Mouse (Mus musculus) kidney, embryonic 16.5 days (tissue): ENCODE measurements at regions not wholly inside any gene's neighbourhood (a gene's known extent, or its start where the extent isn't known, plus 50 kb on each side); places are given as distances from the start of the nearest gene placed in this dataset.

Experiments
- ATAC-seq: fragments of 200-750 bp; cut with Nextera tagmentation; 2 replicates; pipeline ENCODE4 v1.8.0; 2017; ENCODE audit warnings: moderate TSS enrichment; ENCODE audit not compliant: low FRiP score, low TSS enrichment
- H3K27ac ChIP-seq: fragments of 300-500 bp; sonication (generic); 2 replicates; pipeline ENCODE4 v1.5.1; 2014; ENCODE audit warnings: low read length
- H3K27me3 ChIP-seq: fragments of 300-500 bp; sonication (generic); 2 replicates; pipeline ENCODE4 v1.6.1; 2014; ENCODE audit warnings: low read length, control low read depth, mixed read lengths; ENCODE audit not compliant: insufficient read depth
- H3K36me3 ChIP-seq: fragments of 300-500 bp; sonication (generic); 2 replicates; pipeline ENCODE4 v1.6.1; 2014; ENCODE audit warnings: low read length, control low read depth, mixed read lengths; ENCODE audit not compliant: insufficient read depth
- H3K4me1 ChIP-seq: fragments of 300-500 bp; sonication (generic); 2 replicates; pipeline ENCODE4 v1.6.1; 2014; ENCODE audit warnings: low read length, control low read depth, mixed read lengths; ENCODE audit not compliant: insufficient read depth
- H3K4me2 ChIP-seq: fragments of 300-500 bp; sonication (generic); replicated peaks from 2 replicates; pipeline ENCODE4 v1.6.1; 2014; ENCODE audit warnings: low read depth, low read length
- H3K4me3 ChIP-seq: fragments of 300-500 bp; sonication (generic); 2 replicates; pipeline ENCODE4 v1.5.1; 2014; ENCODE audit warnings: mild to moderate bottlenecking, low read length
- H3K9ac ChIP-seq: fragments of 300-500 bp; sonication (generic); replicated peaks from 2 replicates; pipeline ENCODE4 v1.6.1; 2014; ENCODE audit warnings: low read length
- H3K9me3 ChIP-seq: fragments of 300-500 bp; sonication (generic); 2 replicates; pipeline ENCODE4 v1.6.1; 2016; ENCODE audit warnings: low read length, control low read depth
- WGBS: fragments of 180-500 bp; shearing (Covaris S2); extraction: QIAGEN DNeasy Blood & Tissue Kit; methylation state at CpG from one replicate; pipeline ENCODE4 v1.1.7; 2014; 5-methylcytosine and 5-hydroxymethylcytosine counted together

- ATAC-seq: no peak
- WGBS: 45% methylated on average over 1 of the region's 1 CpGs
- Histone ChIP-seq H3K4me3 (no peak overlapping the region), H3K27ac (no peak overlapping the region), H3K9ac (no peak overlapping the region), H3K9me3 (no peaks in the 10 kb centered on the region), H3K4me1 (no peaks in the 10 kb centered on the region), H3K27me3 (no peaks in the 10 kb centered on the region), H3K36me3 (no peaks in the 10 kb centered on the region), H3K4me2 (no peak overlapping the region)
Measured at GRCm38 (mm10) chr6:33117877-33118276, 57.8 kb upstream of the Chchd3 start.

GRCm38 (mm10) chr6:33120581-33120980 lies 60.5 kb upstream of the Chchd3 start:
- Histone ChIP-seq H3K4me1 (no peaks in the 10 kb centered on the region), H3K4me3 (no peak overlapping the region), H3K36me3 (no peaks in the 10 kb centered on the region), H3K4me2 (no peak overlapping the region), H3K27me3 (no peaks in the 10 kb centered on the region), H3K27ac (no peak overlapping the region), H3K9ac (no peak overlapping the region), H3K9me3 (no peaks in the 10 kb centered on the region)
- ATAC-seq: no peak

- Histone ChIP-seq H3K9ac (no peak overlapping the region), H3K4me1 (no peaks in the 10 kb centered on the region), H3K4me3 (no peak overlapping the region), H3K4me2 (no peak overlapping the region), H3K36me3 (no peaks in the 10 kb centered on the region), H3K27me3 (no peaks in the 10 kb centered on the region), H3K9me3 (no peaks in the 10 kb centered on the region), H3K27ac (no peak overlapping the region)
- 5% methylated on average over 8 of the region's 8 CpGs for WGBS
- peak; percentile 70; the same call in 1 of the 2 replicates for ATAC-seq
Measured at GRCm38 (mm10) chr6:33126574-33126973, 66.5 kb upstream of the Chchd3 start.

- H3K27me3 ChIP-seq: no peaks in the 10 kb centered on the region
- WGBS: 84% methylated on average over 7 of the region's 7 CpGs
- no peaks in the 10 kb centered on the region for H3K4me1 ChIP-seq
- H3K36me3 ChIP-seq: no peaks in the 10 kb centered on the region
- H3K4me3 ChIP-seq: no peak overlapping the region
- ATAC-seq: no peak
- no peak overlapping the region for H3K4me2 ChIP-seq
- no peak overlapping the region for H3K27ac ChIP-seq
- H3K9me3 ChIP-seq: no peaks in the 10 kb centered on the region
- no peak overlapping the region for H3K9ac ChIP-seq
Measured at GRCm38 (mm10) chr6:33136906-33137305, 76.8 kb upstream of the Chchd3 start.

- no peaks in the 10 kb centered on the region for H3K27me3 ChIP-seq
- no peaks in the 10 kb centered on the region for H3K4me1 ChIP-seq
- H3K4me3 ChIP-seq: no peak overlapping the region
- no peaks in the 10 kb centered on the region for H3K36me3 ChIP-seq
- WGBS: 36% methylated on average over 8 of the region's 8 CpGs
- H3K27ac ChIP-seq: no peak overlapping the region
- H3K9ac ChIP-seq: no peak overlapping the region
- H3K9me3 ChIP-seq: no peaks in the 10 kb centered on the region
- ATAC-seq: no peak
- H3K4me2 ChIP-seq: no peak overlapping the region
Measured at GRCm38 (mm10) chr6:33137823-33138222, 77.8 kb upstream of the Chchd3 start.

GRCm38 (mm10) chr6:33166479-33166878 lies 82.4 kb upstream of the Exoc4 start:
- H3K9me3 ChIP-seq: no peaks in the 10 kb centered on the region
- no peak overlapping the region for H3K4me2 ChIP-seq
- no peaks in the 10 kb centered on the region for H3K4me1 ChIP-seq
- no peak overlapping the region for H3K4me3 ChIP-seq
- ATAC-seq: no peak
- WGBS: 86% methylated on average over 11 of the region's 11 CpGs
- H3K9ac ChIP-seq: no peak overlapping the region
- H3K36me3 ChIP-seq: no peaks in the 10 kb centered on the region
- H3K27ac ChIP-seq: no peak overlapping the region
- H3K27me3 ChIP-seq: no peaks in the 10 kb centered on the region

GRCm38 (mm10) chr6:33173606-33174005 lies 75.3 kb upstream of the Exoc4 start:
- no peak; the same call in 1 of the 2 replicates for ATAC-seq
- H3K9me3 ChIP-seq: no peaks in the 10 kb centered on the region
- no peak overlapping the region for H3K9ac ChIP-seq
- 22% methylated on average over 12 of the region's 12 CpGs for WGBS
- H3K27me3 ChIP-seq: no peaks in the 10 kb centered on the region
- no peaks in the 10 kb centered on the region for H3K36me3 ChIP-seq
- H3K4me2 ChIP-seq: peak overlapping the region; percentile 26
- H3K4me1 ChIP-seq: no peaks in the 10 kb centered on the region
- H3K27ac ChIP-seq: no peak overlapping the region
- 0 out of 2 replicates have a peak overlapping the region, but pooled peaks have one; percentile 0 for H3K4me3 ChIP-seq

- no peak overlapping the region for H3K4me3 ChIP-seq
- no peak overlapping the region for H3K9ac ChIP-seq
- no peak overlapping the region for H3K27ac ChIP-seq
- H3K4me1 ChIP-seq: no peaks in the 10 kb centered on the region
- no peak for ATAC-seq
- H3K4me2 ChIP-seq: no peak overlapping the region
- no peaks in the 10 kb centered on the region for H3K27me3 ChIP-seq
- no peaks in the 10 kb centered on the region for H3K36me3 ChIP-seq
- no peaks in the 10 kb centered on the region for H3K9me3 ChIP-seq
- 61% methylated on average over 6 of the region's 6 CpGs for WGBS
Measured at GRCm38 (mm10) chr6:33174616-33175015, 74.3 kb upstream of the Exoc4 start.

- Histone ChIP-seq H3K4me3 (no peak overlapping the region), H3K27ac (no peak overlapping the region), H3K9ac (no peak overlapping the region), H3K4me2 (no peak overlapping the region), H3K9me3 (no peaks in the 10 kb centered on the region), H3K36me3 (no peaks in the 10 kb centered on the region), H3K27me3 (no peaks in the 10 kb centered on the region), H3K4me1 (no peaks in the 10 kb centered on the region)
- ATAC-seq: no peak
- WGBS: 36% methylated on average over 11 of the region's 11 CpGs
Measured at GRCm38 (mm10) chr6:33189521-33190246, 59.2 kb upstream of the Exoc4 start.

GRCm38 (mm10) chr6:33193823-33194222 lies 55.1 kb upstream of the Exoc4 start:
- Histone ChIP-seq H3K27me3 (no peaks in the 10 kb centered on the region), H3K27ac (no peak overlapping the region), H3K9ac (no peak overlapping the region), H3K36me3 (no peaks in the 10 kb centered on the region), H3K4me1 (no peaks in the 10 kb centered on the region), H3K4me3 (no peak overlapping the region), H3K9me3 (no peaks in the 10 kb centered on the region), H3K4me2 (no peak overlapping the region)
- 80% methylated on average over 3 of the region's 3 CpGs for WGBS
- ATAC-seq: no peak
